27 mouse cellular contexts compared by ENCODE assay signal in the genomic region with DNA sequence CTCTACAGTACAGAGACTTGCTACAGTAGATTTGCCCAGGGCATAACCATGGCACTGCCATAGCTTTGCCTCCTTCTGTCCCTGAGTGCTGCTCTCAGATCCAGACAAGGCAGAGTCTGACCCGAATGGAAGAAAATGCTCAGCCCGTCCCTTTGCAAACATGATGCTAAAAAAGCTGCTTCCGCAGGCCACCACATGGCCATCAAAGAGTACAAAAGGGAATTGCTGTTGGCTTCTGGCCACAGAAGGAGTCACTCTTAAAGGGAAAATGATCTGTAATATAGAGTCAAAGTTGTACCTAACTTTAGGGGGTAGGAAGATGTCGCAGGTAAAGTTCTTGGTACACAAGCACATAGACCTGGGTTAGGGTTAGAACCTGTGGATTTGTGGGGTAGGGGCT.
A peak's percentile ranks its signal among the peaks of the same experiment; 100 is the strongest.
DNase-seq lines count a peak whose midpoint lies in the region; ATAC-seq and TF ChIP-seq lines count a peak whose summit lies in the region.
"Had no signal": no experiment of that assay in that cellular context is flagged by ENCODE, and none has a peak within 500 bp of the region (broad histone marks: within the 10 kb centered on the region; RNA-seq: fewer than 3 reads in every experiment).

No protein-coding gene starts in this region.

- peak; percentile 28 to 47 for DNase-seq in heart, adult 18-20 months
- no peak for DNase-seq in heart, embryonic 10.5 days (ENCODE audit: low spot score)
- DNase-seq in kidney, postnatal 0 days (ENCODE audit: low spot score), result peak; percentile 52
- no peak for DNase-seq in kidney, adult 11 months
- peak; percentile 28 for DNase-seq in lung, postnatal 10 days
- no peak for DNase-seq in lung, postnatal 14 days
- peak; percentile 27 to 30 for DNase-seq in kidney, postnatal 36 days
- no peak for DNase-seq in liver, embryonic 11.5 days (ENCODE audit: low spot score)
- DNase-seq: adrenal gland, adult 8-10 months; B cell, adult 2 months; cerebellum, adult 11 months; embryo, embryonic 11 days; gastrocnemius, postnatal 25 days; left cerebral cortex, postnatal 4 days; right cerebral cortex, postnatal 14 days; spleen, adult 18-20 months; thymus, postnatal 4 days had no signal

- 91% methylated on average over 4 of the region's 4 CpGs for WGBS in heart, embryonic 10.5 days
- 85% methylated on average over 4 of the region's 4 CpGs for WGBS in kidney, postnatal 0 days
- 87% methylated on average over 4 of the region's 4 CpGs for WGBS in liver, embryonic 11.5 days

- TF ChIP-seq CTCF in kidney, postnatal 0 days (IDR thresholded peaks at IDR 0.05; ENCODE audit: low read depth), result no peak

- H3K4me3 ChIP-seq in heart, embryonic 10.5 days, result no peak overlapping the region
- no peak overlapping the region for H3K4me3 ChIP-seq in kidney, postnatal 0 days (replicated peaks; ENCODE audit: low read depth, low read length)
- no peak overlapping the region for H3K4me3 ChIP-seq in liver, embryonic 11.5 days (ENCODE audit: low read depth, low read length)
- H3K4me3 ChIP-seq: embryonic facial prominence, embryonic 15.5 days; heart, embryonic 15.5 days; hindbrain, embryonic 15.5 days; left cerebral cortex, adult 2 months; liver, embryonic 12.5 days; neural tube, embryonic 15.5 days had no signal

- H3K36me3 ChIP-seq in heart, embryonic 10.5 days, result no peaks in the 10 kb centered on the region
- no peaks in the 10 kb centered on the region for H3K36me3 ChIP-seq in kidney, postnatal 0 days (ENCODE audit: insufficient read depth, low read length)
- H3K36me3 ChIP-seq in liver, embryonic 11.5 days (ENCODE audit: control insufficient read depth, insufficient read depth, low read length), result no peaks in the 10 kb centered on the region
- H3K36me3 ChIP-seq: embryonic facial prominence, embryonic 15.5 days; heart, embryonic 15.5 days; hindbrain, embryonic 15.5 days; liver, embryonic 12.5 days; neural tube, embryonic 15.5 days had no signal

- H3K9ac ChIP-seq in kidney, postnatal 0 days (ENCODE audit: low read depth, low read length), result no peak overlapping the region
- H3K9ac ChIP-seq in liver, embryonic 11.5 days (ENCODE audit: low read depth, low read length), result no peak overlapping the region
- H3K9ac ChIP-seq: embryonic facial prominence, embryonic 15.5 days; heart, embryonic 15.5 days; hindbrain, embryonic 15.5 days; liver, embryonic 12.5 days; neural tube, embryonic 15.5 days had no signal

- H3K4me1 ChIP-seq in heart, embryonic 10.5 days, result peaks cover 8% of the 10 kb centered on the region
- H3K4me1 ChIP-seq in kidney, postnatal 0 days (replicated peaks; ENCODE audit: insufficient read depth, low read length), result 0 out of 2 replicates have a peak, but pooled peaks cover 5% of the 10 kb centered on the region
- no peaks in the 10 kb centered on the region for H3K4me1 ChIP-seq in liver, embryonic 11.5 days (replicated peaks; ENCODE audit: control insufficient read depth, insufficient read depth, low read length)
- H3K4me1 ChIP-seq: hindbrain, embryonic 15.5 days; liver, embryonic 12.5 days had no signal

- no peak overlapping the region for H3K27ac ChIP-seq in heart, embryonic 10.5 days
- H3K27ac ChIP-seq in kidney, postnatal 0 days, result no peak overlapping the region
- no peak overlapping the region for H3K27ac ChIP-seq in liver, embryonic 11.5 days (ENCODE audit: low read depth, low read length)
- H3K27ac ChIP-seq: embryonic facial prominence, embryonic 15.5 days; heart, embryonic 15.5 days; hindbrain, embryonic 15.5 days; left cerebral cortex, adult 2 months; liver, embryonic 12.5 days; neural tube, embryonic 15.5 days had no signal

- no peaks in the 10 kb centered on the region for H3K27me3 ChIP-seq in heart, embryonic 10.5 days (ENCODE audit: insufficient read depth, poor library complexity, severe bottlenecking)
- H3K27me3 ChIP-seq in kidney, postnatal 0 days (ENCODE audit: insufficient read depth, low read length), result no peaks in the 10 kb centered on the region
- H3K27me3 ChIP-seq in liver, embryonic 11.5 days (replicated peaks; ENCODE audit: control insufficient read depth, insufficient read depth, low read length), result no peaks in the 10 kb centered on the region
- H3K27me3 ChIP-seq: embryonic facial prominence, embryonic 15.5 days; heart, embryonic 15.5 days; hindbrain, embryonic 15.5 days; liver, embryonic 12.5 days; neural tube, embryonic 15.5 days had no signal

- H3K9me3 ChIP-seq in heart, embryonic 10.5 days, result no peaks in the 10 kb centered on the region
- no peaks in the 10 kb centered on the region for H3K9me3 ChIP-seq in kidney, postnatal 0 days (replicated peaks; ENCODE audit: low read length)
- H3K9me3 ChIP-seq in liver, embryonic 11.5 days (ENCODE audit: control insufficient read depth, low read length), result no peaks in the 10 kb centered on the region
- H3K9me3 ChIP-seq: embryonic facial prominence, embryonic 15.5 days; heart, embryonic 15.5 days; hindbrain, embryonic 15.5 days; neural tube, embryonic 15.5 days had no signal

- no peak overlapping the region for H3K4me2 ChIP-seq in kidney, postnatal 0 days (ENCODE audit: low read length)
- no peak overlapping the region for H3K4me2 ChIP-seq in liver, embryonic 11.5 days
- H3K4me2 ChIP-seq: embryonic facial prominence, embryonic 15.5 days; heart, embryonic 15.5 days; hindbrain, embryonic 15.5 days; liver, embryonic 12.5 days; neural tube, embryonic 15.5 days had no signal

- no peak for ATAC-seq in kidney, postnatal 0 days (replicated peaks; ENCODE audit: low FRiP score, low read depth)
- no peak for ATAC-seq in liver, embryonic 11.5 days (replicated peaks; ENCODE audit: low FRiP score)
- ATAC-seq: forebrain, embryonic 16.5 days; intestine, embryonic 16.5 days; liver, embryonic 12.5 days; lung, postnatal 0 days; midbrain, embryonic 16.5 days had no signal

Comparison
In these comparisons a context has a peak if more than half of its experiments do, and no peak if none do; other contexts are left out.
1. DNase-seq: peak in heart, adult 18-20 months (2 of 2), kidney, postnatal 0 days (single experiment), lung, postnatal 10 days (single experiment) and kidney, postnatal 36 days (2 of 2); none in heart, embryonic 10.5 days (single experiment), kidney, adult 11 months (single experiment), lung, postnatal 14 days (single experiment) and liver, embryonic 11.5 days (single experiment).